Mouse (Mus musculus): ENCODE data around the gene Tmem100. TPM values are rescaled to one million over a fixed set of nuclear protein-coding genes. Genes with fewer than 3 reads are reported as not detected.

Tmem100 gene
- total RNA-seq (2021): 10 to 100 TPM; 18.1 to 20.6 TPM

GRCm38 (mm10) chr11:90029841-90030398 lies at the start of gene Tmem100:
Tmem100 (plus strand) TSS chr11:90030348.
- no peak for DNase-seq (ENCODE audit: extremely low spot score in 1 of 2, low spot score in 1 of 2)

GRCm38 (mm10) chr11:89982918-89983317 lies 47.2 kb upstream of the Tmem100 start:
- no peak for DNase-seq (ENCODE audit: extremely low spot score in 1 of 2, low spot score in 1 of 2)

GRCm38 (mm10) chr11:89984436-89984835 lies 45.7 kb upstream of the Tmem100 start:
- no peak for DNase-seq (ENCODE audit: extremely low spot score in 1 of 2, low spot score in 1 of 2)

GRCm38 (mm10) chr11:89985200-89986187 lies 44.7 kb upstream of the Tmem100 start:
- DNase-seq (ENCODE audit: extremely low spot score in 1 of 2, low spot score in 1 of 2): no peak

- DNase-seq (ENCODE audit: extremely low spot score in 1 of 2, low spot score in 1 of 2): no peak
Measured at GRCm38 (mm10) chr11:89986516-89986915, 43.6 kb upstream of the Tmem100 start.

GRCm38 (mm10) chr11:89988936-89989589 lies 41.1 kb upstream of the Tmem100 start:
- peak; percentile 56 to 83 for DNase-seq (ENCODE audit: extremely low spot score in 1 of 2, low spot score in 1 of 2)

GRCm38 (mm10) chr11:89991661-89992060 lies 38.5 kb upstream of the Tmem100 start:
- DNase-seq (ENCODE audit: extremely low spot score in 1 of 2, low spot score in 1 of 2): no peak

- no peak for DNase-seq (ENCODE audit: extremely low spot score in 1 of 2, low spot score in 1 of 2)
Measured at GRCm38 (mm10) chr11:89994706-89995105, 35.4 kb upstream of the Tmem100 start.

GRCm38 (mm10) chr11:89995596-89995995 lies 34.6 kb upstream of the Tmem100 start:
- DNase-seq (ENCODE audit: extremely low spot score in 1 of 2, low spot score in 1 of 2): no peak

GRCm38 (mm10) chr11:89996406-89996805 lies 33.7 kb upstream of the Tmem100 start:
- DNase-seq (ENCODE audit: extremely low spot score in 1 of 2, low spot score in 1 of 2): no peak

GRCm38 (mm10) chr11:89996856-89997255 lies 33.3 kb upstream of the Tmem100 start:
- no peak for DNase-seq (ENCODE audit: extremely low spot score in 1 of 2, low spot score in 1 of 2)

GRCm38 (mm10) chr11:89998996-89999770 lies 31.0 kb upstream of the Tmem100 start:
- no peak for DNase-seq (ENCODE audit: extremely low spot score in 1 of 2, low spot score in 1 of 2)

- DNase-seq (ENCODE audit: extremely low spot score in 1 of 2, low spot score in 1 of 2): no peak
Measured at GRCm38 (mm10) chr11:90000666-90001065, 29.5 kb upstream of the Tmem100 start.

GRCm38 (mm10) chr11:90001396-90002230 lies 28.5 kb upstream of the Tmem100 start:
- no peak for DNase-seq (ENCODE audit: extremely low spot score in 1 of 2, low spot score in 1 of 2)

- peak in 1 of 2 experiments; percentile 14 for DNase-seq (ENCODE audit: extremely low spot score in 1 of 2, low spot score in 1 of 2)
Measured at GRCm38 (mm10) chr11:90002231-90002986, 27.7 kb upstream of the Tmem100 start, which contains the start of gene Pctp. Pctp (minus strand) TSS chr11:90002894.

- DNase-seq (ENCODE audit: extremely low spot score in 1 of 2, low spot score in 1 of 2): no peak
Measured at GRCm38 (mm10) chr11:90002987-90003348, 27.2 kb upstream of the Tmem100 start.

- DNase-seq (ENCODE audit: extremely low spot score in 1 of 2, low spot score in 1 of 2): no peak
Measured at GRCm38 (mm10) chr11:90003386-90003785, 26.8 kb upstream of the Tmem100 start.

- no peak for DNase-seq (ENCODE audit: extremely low spot score in 1 of 2, low spot score in 1 of 2)
Measured at GRCm38 (mm10) chr11:90006111-90006510, 24.0 kb upstream of the Tmem100 start.

All from layer of hippocampus, postnatal 25 days (tissue).